Mouse (Mus musculus) brain, embryonic 14.5 days (tissue): ENCODE results near the gene Gnb3. TPM values are rescaled to one million over a fixed set of nuclear protein-coding genes. Genes with fewer than 3 reads are reported as not detected.
"Not testable (repeated sequence)": the region's sequence is repeated elsewhere in the genome, so short reads cannot be mapped to it uniquely, and the experiment has no call there.

Experiments used
- DNase-seq: peaks from one replicate; pipeline ENCODE4 v3.0.0-alpha.2; 2011; ENCODE audit warnings: low read depth
- CTCF ChIP-seq: fragments of 200-500 bp; IDR thresholded peaks from 2 replicates; pipeline ENCODE4 v1.5.1; 2012; ENCODE audit warnings: inconsistent platforms, mild to moderate bottlenecking, moderate library complexity, borderline replicate concordance; ENCODE audit not compliant: insufficient read depth, insufficient read length; ENCODE audit errors: extremely low read depth
- POLR2A ChIP-seq: fragments of 200-500 bp; IDR thresholded peaks from 2 replicates; pipeline ENCODE4 v1.6.1; 2012; ENCODE audit warnings: mild to moderate bottlenecking, inconsistent platforms, borderline replicate concordance; ENCODE audit not compliant: poor library complexity, insufficient read depth, insufficient read length, severe bottlenecking; ENCODE audit errors: extremely low read depth
- polyA plus RNA-seq: library from polyadenylated mRNA; depleted of rRNA; stranded (reverse); fragments of >200 nt; gene quantifications from 2 replicates; pipeline ENCODE4 v1.2.3, GENCODE M21; 2012

Gene Gnb3
- polyA plus RNA-seq, 1 experiment, result 1.9 TPM

GRCm38 (mm10) chr6:124811701-124812560 is 28.1 kb downstream of the Gnb3 start:
- TF ChIP-seq POLR2A (no peak), CTCF (no peak)
- DNase-seq, result no peak

GRCm38 (mm10) chr6:124811403-124811665 is 28.7 kb downstream of the Gnb3 start:
- DNase-seq, result no peak
- no peak for TF ChIP-seq CTCF

- not testable (repeated sequence) for DNase-seq
Measured at GRCm38 (mm10) chr6:124810566-124811402, 29.3 kb downstream of the Gnb3 start.

- no peak for DNase-seq
- TF ChIP-seq CTCF (no peak), POLR2A (no peak)
Measured at GRCm38 (mm10) chr6:124809775-124810538, 30.1 kb downstream of the Gnb3 start.

GRCm38 (mm10) chr6:124809052-124809774 is 30.9 kb downstream of the Gnb3 start:
- TF ChIP-seq POLR2A (no peak), CTCF (peak; percentile 67)
- DNase-seq, result peak; percentile 82

GRCm38 (mm10) chr6:124808358-124809012 is 31.6 kb downstream of the Gnb3 start, which contains the start of gene Spsb2:
TSS of gene Spsb2 (plus strand) at chr6:124808661.
- TF ChIP-seq POLR2A (no peak), CTCF (no peak)

GRCm38 (mm10) chr6:124807986-124808357 is 32.1 kb downstream of the Gnb3 start:
- no peak for TF ChIP-seq POLR2A
- no peak for TF ChIP-seq CTCF
- DNase-seq, result no peak

More at GRCm38 (mm10) chr6:124808358-124809012, 31.6 kb downstream of the Gnb3 start, which contains the start of gene Spsb2:
- DNase-seq, result peak; percentile 70

GRCm38 (mm10) chr6:124807366-124807765 is 32.7 kb downstream of the Gnb3 start:
- no peak for TF ChIP-seq CTCF
- TF ChIP-seq POLR2A, result no peak
- no peak for DNase-seq

GRCm38 (mm10) chr6:124806446-124807140 is 33.5 kb downstream of the Gnb3 start:
- no peak for DNase-seq
- no peak for TF ChIP-seq POLR2A
- no peak for TF ChIP-seq CTCF
